Mouse (Mus musculus): ENCODE results near the gene Spice1.
A peak's percentile ranks its signal among the peaks of the same experiment; 100 is the strongest.

The Spice1 gene

DNA sequence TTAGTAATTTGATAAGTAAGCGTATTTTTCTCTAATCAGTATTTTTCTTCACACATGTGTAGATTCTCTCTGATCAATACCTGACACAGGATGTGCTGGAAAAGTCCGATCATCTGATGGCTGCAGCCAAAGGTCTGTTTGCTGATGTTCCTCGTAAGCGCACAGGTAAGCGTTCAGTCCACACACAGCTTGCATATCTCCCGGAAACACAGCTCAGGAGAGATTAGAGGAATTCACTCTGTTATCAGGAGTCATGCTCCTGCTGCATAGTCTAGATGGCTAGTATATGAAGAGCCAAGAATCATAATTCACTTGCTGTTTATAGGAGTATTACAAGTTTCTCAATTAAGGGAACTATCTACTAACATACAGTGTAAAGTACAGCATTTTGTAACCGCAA, 18.6 kb downstream of the Spice1 start:
- no peak for DNase-seq (ENCODE audit: low read depth, low spot score)

GRCm38 (mm10) chr16:44375459-44375858, 28.5 kb downstream of the Spice1 start:
- DNase-seq (ENCODE audit: low read depth, low spot score) = no peak

DNA sequence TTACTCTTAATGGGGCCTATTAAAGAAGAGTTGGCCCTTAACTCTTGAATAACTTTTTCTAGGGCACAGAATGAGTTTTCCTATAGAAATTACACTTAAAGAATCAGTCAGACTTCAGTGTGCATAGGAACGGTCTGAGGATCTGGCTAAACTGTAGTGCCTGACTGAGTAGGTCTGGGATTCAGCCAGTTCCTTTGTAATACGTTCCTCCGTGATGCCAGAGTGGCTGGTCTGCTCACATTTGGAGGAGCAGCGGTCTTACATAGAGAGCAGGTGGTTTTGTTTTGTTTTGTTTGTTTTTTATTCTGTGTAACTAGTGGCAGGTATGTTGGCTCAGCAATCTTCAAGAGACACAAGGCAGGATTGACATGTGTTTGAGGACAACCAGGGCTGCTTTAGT, 33.1 kb downstream of the Spice1 start:
- no peak for DNase-seq (ENCODE audit: low read depth, low spot score)

- no peak for DNase-seq (ENCODE audit: low read depth, low spot score)
Measured at GRCm38 (mm10) chr16:44381578-44381977, 34.7 kb downstream of the Spice1 start.

DNA sequence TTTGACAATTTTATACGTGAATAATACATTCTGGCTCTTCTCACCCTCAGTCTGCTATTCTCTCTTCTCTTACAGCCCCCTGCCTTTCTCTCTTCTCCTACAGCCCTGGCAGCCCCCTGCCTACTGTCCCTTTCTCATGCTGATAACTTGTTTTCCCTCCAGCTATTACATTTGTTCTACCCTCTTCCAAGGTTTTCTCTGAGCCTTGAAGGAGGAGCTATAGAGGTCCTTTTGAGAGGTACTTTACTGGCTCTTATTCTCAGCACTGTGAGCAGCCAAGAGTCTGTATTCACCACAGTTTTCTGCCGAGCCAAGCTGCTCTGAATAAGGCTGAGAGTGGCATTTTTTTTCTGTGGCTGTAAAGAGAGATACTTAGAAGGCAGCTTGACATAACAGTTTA, 36.6 kb downstream of the Spice1 start:
- no peak for DNase-seq (ENCODE audit: low read depth, low spot score)

DNA sequence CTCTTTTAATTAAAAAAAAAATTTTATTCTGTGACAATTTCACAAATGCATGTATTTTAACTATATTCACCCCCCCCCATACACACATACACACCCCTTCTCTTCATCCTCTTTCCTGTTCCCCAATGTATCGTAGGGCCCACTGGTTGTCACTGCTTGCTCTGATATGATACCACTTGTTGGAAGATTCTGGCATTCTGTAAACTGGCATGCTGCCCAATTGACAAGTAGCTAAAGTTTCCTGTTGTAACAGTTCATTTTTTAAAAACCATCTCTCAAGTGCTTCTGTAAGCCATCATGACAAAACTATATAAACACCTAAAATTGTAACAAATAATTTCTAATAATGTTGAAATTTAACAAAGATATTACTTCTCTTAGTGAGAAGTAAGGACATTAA, 37.3 kb downstream of the Spice1 start:
- DNase-seq (ENCODE audit: low read depth, low spot score) = no peak

GRCm38 (mm10) chr16:44391877-44392548, 45.1 kb downstream of the Spice1 start:
- peak; percentile 88 for DNase-seq (ENCODE audit: low read depth, low spot score)

DNA sequence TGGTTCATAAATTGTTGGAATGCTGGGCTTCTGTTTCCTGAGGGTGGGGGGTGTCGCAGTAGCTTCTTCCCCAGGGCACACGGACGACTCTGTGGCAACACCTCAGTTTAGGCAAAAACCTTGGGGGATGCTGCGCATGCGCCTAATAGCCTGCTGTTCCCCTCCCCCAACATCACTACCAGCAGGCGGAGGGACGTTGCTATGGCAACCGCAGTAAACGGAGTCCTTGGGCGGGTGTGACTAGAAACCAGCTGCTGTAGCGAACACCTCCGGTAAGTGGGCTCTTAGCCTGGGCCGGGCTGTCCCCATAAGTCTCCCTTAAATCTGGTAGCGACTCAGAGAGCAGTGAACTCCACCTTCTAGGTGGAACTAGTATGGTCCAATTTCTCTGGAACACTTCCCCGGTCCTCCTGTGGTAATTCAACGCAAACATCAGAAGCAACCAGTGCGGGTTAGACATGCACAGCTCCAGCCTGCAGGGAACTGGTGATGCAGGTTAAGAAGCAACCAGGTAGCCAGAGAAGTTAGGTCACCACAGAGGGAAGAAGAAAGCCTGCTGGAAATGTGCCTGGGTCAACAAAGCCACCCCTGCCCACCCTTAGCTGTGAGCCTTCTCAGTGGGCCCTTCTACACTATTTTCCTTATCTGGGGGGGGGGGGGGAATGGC, 47.8 kb downstream of the Spice1 start, which contains the start of gene Cfap44:
TSS of gene Cfap44 (plus strand) at position 220 of the 667 bp plus-strand sequence.
- DNase-seq (ENCODE audit: low read depth, low spot score) = peak; percentile 97

GRCm38 (mm10) chr16:44404933-44405332, 58.0 kb downstream of the Spice1 start:
- DNase-seq (ENCODE audit: low read depth, low spot score) = no peak

DNA sequence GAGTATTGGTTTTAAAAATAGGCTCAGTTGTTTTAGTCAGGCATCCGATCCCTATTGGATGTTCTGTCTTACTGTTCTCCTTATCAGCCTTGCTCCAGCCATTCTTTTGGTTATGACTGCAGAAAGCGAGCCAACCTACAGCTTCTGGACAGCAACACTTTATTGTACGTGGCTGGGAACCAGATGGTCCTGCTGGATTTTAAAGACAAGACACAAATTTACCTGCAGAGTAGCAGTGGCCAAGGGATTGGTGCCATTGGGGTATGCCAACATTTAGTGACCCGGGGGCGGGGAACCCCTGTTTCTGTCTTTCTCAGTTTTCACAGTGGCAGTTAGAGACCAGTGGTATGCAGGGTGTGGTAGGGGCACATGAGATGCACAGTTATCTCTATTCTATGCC, 60.3 kb downstream of the Spice1 start:
- DNase-seq (ENCODE audit: low read depth, low spot score) = no peak

DNA sequence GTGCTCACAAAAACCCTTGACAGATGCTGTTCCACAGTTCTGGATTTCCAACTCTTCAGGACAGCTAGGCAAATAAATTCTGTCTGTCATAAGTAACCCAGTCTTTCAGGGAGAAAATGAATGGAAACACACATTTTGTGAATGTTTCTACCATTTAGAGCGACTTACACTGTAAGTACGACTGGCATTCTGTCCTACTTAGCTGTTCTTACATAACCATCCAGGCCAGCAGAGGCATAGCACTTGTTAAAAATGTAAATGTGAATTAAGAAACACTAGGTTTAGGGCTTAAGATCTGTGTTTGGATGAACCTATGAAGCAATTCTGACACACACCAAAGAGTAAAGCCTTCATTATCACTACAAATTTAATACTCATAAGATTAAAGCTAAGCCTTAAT, 61.4 kb downstream of the Spice1 start:
- no peak for DNase-seq (ENCODE audit: low read depth, low spot score)

GRCm38 (mm10) chr16:44410176-44410575, 63.3 kb downstream of the Spice1 start:
- no peak for DNase-seq (ENCODE audit: low read depth, low spot score)

- DNase-seq (ENCODE audit: low read depth, low spot score) = no peak
Measured at GRCm38 (mm10) chr16:44417596-44417995, 70.7 kb downstream of the Spice1 start.

- DNase-seq (ENCODE audit: low read depth, low spot score) = no peak
Measured at GRCm38 (mm10) chr16:44421735-44422134, 74.8 kb downstream of the Spice1 start.

GRCm38 (mm10) chr16:44423499-44423898, 76.6 kb downstream of the Spice1 start:
- no peak for DNase-seq (ENCODE audit: low read depth, low spot score)

DNA sequence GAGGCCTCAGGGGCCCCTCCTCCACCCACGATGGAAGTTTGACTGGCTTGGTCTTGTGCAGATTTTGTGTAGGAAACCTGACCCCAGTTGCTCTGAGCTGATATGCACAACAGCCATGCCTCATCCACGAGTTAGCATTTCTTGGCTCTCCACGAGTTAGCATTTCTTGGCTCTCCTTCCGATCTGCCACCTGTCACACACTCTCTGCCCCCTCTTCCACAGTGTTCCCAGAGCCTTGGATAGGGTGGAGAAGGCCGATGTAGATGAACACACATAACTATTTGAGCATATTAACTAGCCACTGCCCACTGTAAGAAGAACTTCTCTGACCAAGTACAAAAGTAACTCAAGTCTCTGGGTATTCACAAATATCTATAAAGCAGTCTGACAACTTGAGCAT, 81.5 kb downstream of the Spice1 start:
- DNase-seq (ENCODE audit: low read depth, low spot score) = no peak

DNA sequence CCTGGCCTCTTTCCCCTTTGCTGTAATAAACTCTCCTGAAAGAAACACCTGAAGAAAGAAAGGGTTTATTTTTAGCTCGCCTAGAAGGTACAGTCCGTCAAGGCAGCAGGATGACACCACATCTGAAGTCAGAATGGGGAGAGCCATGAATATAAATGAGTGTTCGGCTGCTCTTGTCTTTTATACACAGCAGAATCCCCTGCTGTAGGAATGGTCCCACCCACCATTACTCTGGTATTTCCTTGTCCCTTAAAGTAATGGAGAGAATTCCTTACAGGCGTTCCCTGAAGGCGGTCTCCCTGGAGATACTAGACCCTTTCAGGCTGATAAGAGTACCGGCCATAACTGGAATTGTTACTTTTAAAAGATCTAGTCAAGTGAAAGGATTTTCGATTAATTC, 83.1 kb downstream of the Spice1 start:
- DNase-seq (ENCODE audit: low read depth, low spot score) = peak; percentile 83

DNA sequence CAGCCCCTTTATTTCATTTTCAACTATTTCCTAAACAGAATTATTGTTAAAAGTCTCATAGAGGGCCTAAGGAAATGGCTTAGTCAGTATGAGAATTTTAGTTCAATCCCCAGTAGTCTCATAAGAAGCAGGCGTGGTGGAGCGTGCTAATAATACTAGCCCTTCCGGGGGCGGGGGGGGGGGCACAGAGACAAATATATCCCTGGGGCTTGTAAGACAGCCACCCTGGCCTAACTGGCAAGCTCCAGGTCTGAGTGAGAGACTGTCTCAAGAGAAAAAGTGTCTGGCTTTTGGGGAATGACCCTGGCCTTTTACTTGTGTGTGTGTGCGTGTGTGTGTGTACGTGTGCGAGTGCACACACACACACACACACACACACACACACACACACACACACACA, 88.0 kb downstream of the Spice1 start:
- no peak for DNase-seq (ENCODE audit: low read depth, low spot score)

- DNase-seq (ENCODE audit: low read depth, low spot score) = peak; percentile 38
Measured at GRCm38 (mm10) chr16:44435481-44435880, 88.6 kb downstream of the Spice1 start.

All from ZHBTc4 (cell line).